Mouse (Mus musculus) mouse trophoblast stem cell (cell line): ENCODE measurements around the gene Prr14.

Experiments used
- in situ Hi-C, 2 experiments: fragments of 300-500 bp; cut with MseI, MboI; formaldehyde crosslinking; loops; 2 replicates in 1 of 2; 3 replicates in 1 of 2; pipeline ENCODE4 v1.15.1; 2025

The Prr14 gene

GRCm38 (mm10) chr7:127511808-127512230 lies 52.4 kb downstream of the Prr14 start, which contains the start of gene Srcap:
TSS of gene Srcap (plus strand) at chr7:127511983.
- in situ Hi-C loops: no loop called here

- in situ Hi-C loops: no loop called here
Measured at GRCm38 (mm10) chr7:127512231-127513015, 53.0 kb downstream of the Prr14 start.

GRCm38 (mm10) chr7:127513016-127513390 lies 53.6 kb downstream of the Prr14 start:
- in situ Hi-C loops: no loop called here

- in situ Hi-C loops: no loop called here
Measured at GRCm38 (mm10) chr7:127513781-127514180, 54.4 kb downstream of the Prr14 start.

- in situ Hi-C loops: no loop called here
Measured at GRCm38 (mm10) chr7:127515846-127516245, 56.4 kb downstream of the Prr14 start.

- in situ Hi-C loops: no loop called here
Measured at GRCm38 (mm10) chr7:127516344-127516743, 56.9 kb downstream of the Prr14 start.

- in situ Hi-C loops: no loop called here
Measured at GRCm38 (mm10) chr7:127519284-127519683, 59.9 kb downstream of the Prr14 start, which contains the start of gene Gm42715. TSS of gene Gm42715 (plus strand) at chr7:127519584.
